Mouse (Mus musculus): ENCODE data around the gene Taf5. TPM values are rescaled to one million over a fixed set of nuclear protein-coding genes. Genes with fewer than 3 reads are reported as not detected.

The Taf5 gene
- polyA plus RNA-seq (2016; fragmentation: Nextera tagmentation; extraction: Ambion mirVana): 9.5 and 10.1 TPM in 2 replicates

GRCm38 (mm10) chr19:47067096-47067882, at the start of gene Taf5:
TSS of gene Taf5 (plus strand) at chr19:47067746.
- peak; percentile 62 for ATAC-seq
- H3K4me2 ChIP-seq: peak within 1 kb of the TSS; percentile 77
- peak within 1 kb of the TSS; percentile 87 for H3K4me3 ChIP-seq
- 7% methylated on average over 49 of the region's 49 CpGs for WGBS (ENCODE audit: insufficient replicate concordance)
- no peaks in the 10 kb centered on the region for H3K27me3 ChIP-seq (replicated peaks)
- H3K27ac ChIP-seq: peak within 1 kb of the TSS; percentile 92
- peak within 1 kb of the TSS; percentile 97 for H3K9ac ChIP-seq
- H3K4me1 ChIP-seq: peaks cover 23% of the 10 kb centered on the region
- H3K9me3 ChIP-seq (replicated peaks): no peaks in the 10 kb centered on the region
- peaks cover 22% of the 10 kb centered on the region for H3K36me3 ChIP-seq

DNA sequence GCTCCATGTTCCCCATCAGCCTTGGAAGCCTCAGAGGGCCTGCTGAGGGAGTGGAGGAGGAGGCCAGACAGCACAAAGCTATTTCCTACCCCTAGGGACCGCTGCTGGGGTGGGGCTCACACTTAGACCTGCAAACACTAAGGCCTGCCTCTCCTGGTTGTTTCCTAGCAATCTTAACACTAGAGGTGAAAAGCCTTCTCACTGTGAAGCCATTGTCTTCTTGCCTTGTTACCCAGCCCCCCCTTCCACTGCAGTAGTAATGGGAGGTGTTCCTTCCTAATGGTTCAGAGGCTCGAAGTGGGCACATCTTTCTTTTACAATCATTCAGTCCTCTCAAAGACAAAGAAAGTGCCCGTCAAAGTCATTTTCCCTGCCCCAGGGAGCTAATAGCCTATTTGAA, 49.7 kb upstream of the Taf5 start:
- Histone ChIP-seq H3K9ac (no peak overlapping the region), H3K4me1 (peaks cover 18% of the 10 kb centered on the region), H3K4me3 (no peak overlapping the region), H3K4me2 (no peak overlapping the region), H3K27ac (no peak overlapping the region), H3K9me3 (replicated peaks) (no peaks in the 10 kb centered on the region), H3K36me3 (no peaks in the 10 kb centered on the region), H3K27me3 (replicated peaks) (peaks cover 86% of the 10 kb centered on the region)
- no peak for ATAC-seq
- 6% methylated on average over 3 of the region's 3 CpGs for WGBS (ENCODE audit: insufficient replicate concordance)

DNA sequence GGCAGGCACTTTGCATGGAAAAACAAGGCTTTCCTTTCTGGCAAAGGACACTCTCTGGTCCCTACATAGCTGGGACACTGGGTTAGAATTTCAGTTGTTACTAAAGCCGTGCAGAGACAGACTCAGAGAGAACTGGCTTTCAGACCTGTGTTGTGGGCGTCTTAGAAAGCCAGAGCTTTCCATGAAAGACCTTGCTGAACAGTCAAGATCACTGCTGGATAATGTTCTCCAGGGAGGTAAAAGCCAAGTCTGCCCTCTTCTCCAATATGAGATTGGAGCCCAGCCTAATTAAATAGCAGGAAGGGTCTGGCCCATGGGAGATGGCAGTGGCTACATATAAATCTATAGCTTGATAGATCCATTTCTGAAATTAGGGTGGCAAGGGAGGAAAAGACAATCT, 49.2 kb upstream of the Taf5 start:
- Histone ChIP-seq H3K27me3 (replicated peaks) (peaks cover 86% of the 10 kb centered on the region), H3K4me3 (no peak overlapping the region), H3K27ac (no peak overlapping the region), H3K36me3 (no peaks in the 10 kb centered on the region), H3K9ac (no peak overlapping the region), H3K9me3 (replicated peaks) (no peaks in the 10 kb centered on the region), H3K4me2 (no peak overlapping the region), H3K4me1 (peaks cover 18% of the 10 kb centered on the region)
- no peak for ATAC-seq
- 32% methylated on average over 2 of the region's 2 CpGs for WGBS (ENCODE audit: insufficient replicate concordance)

DNA sequence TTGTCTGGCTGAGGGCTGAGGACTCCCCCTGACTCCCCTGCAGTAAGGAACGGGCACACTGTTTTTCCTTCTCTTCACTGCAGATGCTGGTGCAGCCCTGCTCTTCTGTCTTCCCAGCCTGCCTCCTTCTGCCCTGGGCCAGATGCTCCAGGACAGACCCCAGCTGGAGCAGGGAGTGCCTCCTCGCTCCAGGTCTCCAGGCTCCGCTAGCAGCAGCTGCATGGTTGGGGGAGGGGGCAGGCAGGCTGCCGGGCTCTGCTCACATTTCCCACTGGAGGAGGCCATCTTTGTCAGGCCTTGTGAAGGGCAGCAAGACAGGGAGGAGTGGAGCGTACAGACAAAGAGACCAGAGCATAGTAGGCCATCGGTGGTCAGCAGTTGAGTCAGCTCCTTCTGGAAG, 48.2 kb upstream of the Taf5 start:
- no peak for ATAC-seq
- WGBS (ENCODE audit: insufficient replicate concordance): 40% methylated on average over 6 of the region's 6 CpGs
- Histone ChIP-seq H3K27me3 (replicated peaks) (peaks cover 83% of the 10 kb centered on the region), H3K36me3 (no peaks in the 10 kb centered on the region), H3K9me3 (replicated peaks) (no peaks in the 10 kb centered on the region), H3K4me1 (peaks cover 14% of the 10 kb centered on the region), H3K4me3 (no peak overlapping the region), H3K27ac (no peak overlapping the region), H3K4me2 (no peak overlapping the region), H3K9ac (no peak overlapping the region)

DNA sequence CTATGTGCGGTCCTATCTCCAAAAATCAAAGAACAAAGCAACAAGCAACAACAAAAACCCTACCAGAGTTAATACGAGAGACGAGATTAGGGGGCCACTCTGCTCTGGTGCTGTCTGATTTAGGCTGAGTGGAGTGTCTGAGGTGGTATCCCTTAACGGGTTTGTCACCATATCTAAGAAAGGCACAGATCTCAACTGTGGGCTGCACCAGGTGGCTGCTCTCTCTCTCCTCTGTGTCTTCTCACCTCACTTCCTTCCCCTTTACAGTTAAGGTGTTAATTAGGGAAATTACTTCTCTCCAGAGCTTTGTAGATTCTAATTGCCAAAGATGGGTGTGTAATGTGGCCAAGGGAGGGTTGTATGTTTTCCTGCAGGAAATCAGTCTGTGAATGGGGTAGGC, 44.8 kb upstream of the Taf5 start:
- no peak for ATAC-seq
- Histone ChIP-seq H3K9ac (no peak overlapping the region), H3K4me1 (no peaks in the 10 kb centered on the region), H3K4me3 (no peak overlapping the region), H3K27me3 (replicated peaks) (peaks cover 54% of the 10 kb centered on the region), H3K4me2 (no peak overlapping the region), H3K9me3 (replicated peaks) (no peaks in the 10 kb centered on the region), H3K36me3 (no peaks in the 10 kb centered on the region), H3K27ac (no peak overlapping the region)
- 47% methylated on average over 4 of the region's 4 CpGs for WGBS (ENCODE audit: insufficient replicate concordance)

GRCm38 (mm10) chr19:47023546-47023945, 44.0 kb upstream of the Taf5 start:
- Histone ChIP-seq H3K4me2 (no peak overlapping the region), H3K27ac (no peak overlapping the region), H3K4me1 (no peaks in the 10 kb centered on the region), H3K9me3 (replicated peaks) (no peaks in the 10 kb centered on the region), H3K9ac (no peak overlapping the region), H3K36me3 (no peaks in the 10 kb centered on the region), H3K4me3 (no peak overlapping the region), H3K27me3 (replicated peaks) (peaks cover 45% of the 10 kb centered on the region)
- WGBS (ENCODE audit: insufficient replicate concordance): 71% methylated on average over 13 of the region's 13 CpGs
- ATAC-seq: no peak

- H3K27me3 ChIP-seq (replicated peaks): peaks cover 31% of the 10 kb centered on the region
- H3K4me2 ChIP-seq: no peak overlapping the region
- WGBS (ENCODE audit: insufficient replicate concordance): 70% methylated on average over 10 of the region's 10 CpGs
- H3K27ac ChIP-seq: no peak overlapping the region
- H3K9me3 ChIP-seq (replicated peaks): no peaks in the 10 kb centered on the region
- no peak overlapping the region for H3K4me3 ChIP-seq
- no peaks in the 10 kb centered on the region for H3K36me3 ChIP-seq
- no peaks in the 10 kb centered on the region for H3K4me1 ChIP-seq
- no peak overlapping the region for H3K9ac ChIP-seq
- no peak for ATAC-seq
Observed at GRCm38 (mm10) chr19:47024954-47025353, 42.6 kb upstream of the Taf5 start.

- no peak overlapping the region for H3K9ac ChIP-seq
- no peak overlapping the region for H3K4me3 ChIP-seq
- H3K27me3 ChIP-seq (replicated peaks): peaks cover 23% of the 10 kb centered on the region
- H3K27ac ChIP-seq: no peak overlapping the region
- 78% methylated on average over 4 of the region's 4 CpGs for WGBS (ENCODE audit: insufficient replicate concordance)
- H3K4me2 ChIP-seq: no peak overlapping the region
- no peaks in the 10 kb centered on the region for H3K9me3 ChIP-seq (replicated peaks)
- H3K4me1 ChIP-seq: no peaks in the 10 kb centered on the region
- H3K36me3 ChIP-seq: no peaks in the 10 kb centered on the region
- ATAC-seq: no peak
Observed at GRCm38 (mm10) chr19:47026513-47026912, 41.0 kb upstream of the Taf5 start.

GRCm38 (mm10) chr19:47029796-47030195, 37.8 kb upstream of the Taf5 start:
- no peak overlapping the region for H3K9ac ChIP-seq
- no peak for ATAC-seq
- H3K4me1 ChIP-seq: no peaks in the 10 kb centered on the region
- no peak overlapping the region for H3K4me3 ChIP-seq
- no peak overlapping the region for H3K27ac ChIP-seq
- WGBS (ENCODE audit: insufficient replicate concordance): 78% methylated on average over 9 of the region's 9 CpGs
- H3K4me2 ChIP-seq: no peak overlapping the region
- peaks cover 21% of the 10 kb centered on the region for H3K36me3 ChIP-seq
- no peaks in the 10 kb centered on the region for H3K9me3 ChIP-seq (replicated peaks)
- no peaks in the 10 kb centered on the region for H3K27me3 ChIP-seq (replicated peaks)

GRCm38 (mm10) chr19:47031770-47032169, 35.8 kb upstream of the Taf5 start:
- Histone ChIP-seq H3K27ac (no peak overlapping the region), H3K9me3 (replicated peaks) (no peaks in the 10 kb centered on the region), H3K36me3 (peaks cover 38% of the 10 kb centered on the region), H3K4me2 (no peak overlapping the region), H3K9ac (no peak overlapping the region), H3K27me3 (replicated peaks) (no peaks in the 10 kb centered on the region), H3K4me1 (no peaks in the 10 kb centered on the region), H3K4me3 (no peak overlapping the region)
- WGBS (ENCODE audit: insufficient replicate concordance): 82% methylated on average over 6 of the region's 6 CpGs
- ATAC-seq: no peak

DNA sequence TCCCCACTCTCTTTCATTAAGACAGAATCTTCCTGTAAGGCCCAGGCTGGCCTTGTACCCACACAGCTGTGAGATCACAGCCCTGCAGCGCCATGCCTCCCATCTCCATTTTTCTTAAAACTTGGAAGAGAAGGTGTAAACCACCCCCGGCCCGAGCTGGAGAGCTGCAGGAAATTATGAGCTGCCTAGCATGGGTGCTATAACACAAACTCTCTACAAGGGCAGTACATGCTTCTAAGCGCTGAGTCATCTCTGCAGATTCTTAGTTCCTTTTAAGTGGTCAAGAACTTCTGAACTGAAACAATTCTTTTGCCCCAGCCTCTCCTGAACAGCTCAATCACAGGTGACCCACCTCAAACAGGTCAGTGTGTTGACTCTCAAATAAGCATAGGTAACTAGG, 32.6 kb upstream of the Taf5 start:
- Histone ChIP-seq H3K4me2 (no peak overlapping the region), H3K27ac (no peak overlapping the region), H3K4me1 (no peaks in the 10 kb centered on the region), H3K27me3 (replicated peaks) (no peaks in the 10 kb centered on the region), H3K9me3 (replicated peaks) (no peaks in the 10 kb centered on the region), H3K4me3 (no peak overlapping the region), H3K9ac (no peak overlapping the region), H3K36me3 (peaks cover 67% of the 10 kb centered on the region)
- 75% methylated on average over 4 of the region's 4 CpGs for WGBS (ENCODE audit: insufficient replicate concordance)
- ATAC-seq: no peak

DNA sequence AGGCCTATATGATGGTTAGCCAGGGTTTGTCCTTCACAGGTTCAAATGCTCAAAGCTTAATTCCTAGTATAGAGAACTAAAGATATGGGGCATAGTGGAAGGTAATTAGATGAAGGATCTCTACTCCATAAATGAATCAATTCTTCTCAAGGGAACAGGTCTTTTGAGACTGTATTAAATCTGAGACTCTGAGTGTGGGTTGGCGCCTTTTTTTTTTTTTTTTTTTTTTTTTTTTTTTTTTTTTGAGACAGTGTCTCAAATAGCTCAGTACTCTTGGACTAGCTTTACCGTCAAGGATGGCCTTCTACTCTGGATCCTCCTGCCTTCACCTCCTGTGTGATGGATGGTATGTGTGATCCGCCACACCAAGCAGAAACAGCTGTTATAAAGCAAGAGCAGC, 30.9 kb upstream of the Taf5 start:
- H3K27ac ChIP-seq: no peak overlapping the region
- H3K4me1 ChIP-seq: no peaks in the 10 kb centered on the region
- ATAC-seq: no peak
- no peaks in the 10 kb centered on the region for H3K9me3 ChIP-seq (replicated peaks)
- H3K4me2 ChIP-seq: no peak overlapping the region
- no peak overlapping the region for H3K4me3 ChIP-seq
- 74% methylated on average over 3 of the region's 3 CpGs for WGBS (ENCODE audit: insufficient replicate concordance)
- H3K9ac ChIP-seq: no peak overlapping the region
- H3K36me3 ChIP-seq: peaks cover 82% of the 10 kb centered on the region
- no peaks in the 10 kb centered on the region for H3K27me3 ChIP-seq (replicated peaks)
